Mouse (Mus musculus) thymus, postnatal 10 days (tissue): Measurements from ENCODE around the gene Acrbp.

Experiments used
- DNase-seq, 2 experiments: peaks; one replicate each; pipeline ENCODE4 v3.0.0; 2021; ENCODE audit warnings: low spot score in 2 of 2

The Acrbp gene

DNA sequence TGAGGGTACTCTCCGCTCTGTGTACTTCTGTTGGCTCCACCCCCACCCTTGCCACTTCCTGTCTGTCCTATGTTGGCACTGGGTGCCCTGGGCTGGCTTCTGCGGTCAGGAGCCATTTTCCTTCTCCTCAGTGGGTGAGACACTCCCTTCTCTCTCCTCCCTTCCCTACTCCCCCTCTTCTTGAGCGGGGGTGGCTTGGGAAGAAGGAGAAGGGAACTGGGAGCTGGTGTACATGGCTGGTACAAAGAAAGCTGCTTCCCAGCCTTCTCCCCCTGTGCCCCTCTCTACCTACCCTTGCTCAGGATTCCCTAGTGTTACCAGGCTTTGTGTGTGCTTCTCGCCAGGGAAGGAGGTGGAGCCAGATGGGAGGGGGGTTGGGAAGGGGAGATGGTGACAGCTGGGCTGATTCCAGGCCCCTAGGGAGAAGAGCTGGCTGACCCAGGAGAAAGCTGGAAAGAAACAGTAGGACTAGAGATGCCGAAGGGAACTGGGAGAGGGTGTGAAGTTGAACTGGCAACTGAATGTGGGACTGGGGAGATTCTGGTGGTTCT, 50.0 kb downstream of the Acrbp start:
- peak; percentile 75 to 77 for DNase-seq

DNA sequence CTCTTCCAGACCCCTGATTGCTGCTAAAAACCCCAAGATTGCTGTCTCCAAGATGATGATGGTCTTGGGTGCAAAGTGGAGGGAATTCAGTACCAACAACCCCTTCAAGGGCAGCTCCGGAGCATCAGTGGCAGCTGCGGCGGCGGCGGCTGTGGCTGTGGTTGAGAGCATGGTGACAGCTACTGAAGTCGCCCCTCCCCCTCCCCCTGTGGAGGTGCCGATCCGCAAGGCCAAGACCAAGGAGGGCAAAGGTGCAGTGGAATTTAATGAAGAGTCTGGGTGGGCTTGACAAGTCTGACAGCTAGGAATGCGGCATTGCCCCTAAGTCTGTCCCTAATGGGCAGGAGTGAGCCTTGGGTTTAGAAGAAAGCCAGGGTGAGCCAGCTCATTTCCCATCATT, 52.0 kb downstream of the Acrbp start:
- no peak for DNase-seq

DNA sequence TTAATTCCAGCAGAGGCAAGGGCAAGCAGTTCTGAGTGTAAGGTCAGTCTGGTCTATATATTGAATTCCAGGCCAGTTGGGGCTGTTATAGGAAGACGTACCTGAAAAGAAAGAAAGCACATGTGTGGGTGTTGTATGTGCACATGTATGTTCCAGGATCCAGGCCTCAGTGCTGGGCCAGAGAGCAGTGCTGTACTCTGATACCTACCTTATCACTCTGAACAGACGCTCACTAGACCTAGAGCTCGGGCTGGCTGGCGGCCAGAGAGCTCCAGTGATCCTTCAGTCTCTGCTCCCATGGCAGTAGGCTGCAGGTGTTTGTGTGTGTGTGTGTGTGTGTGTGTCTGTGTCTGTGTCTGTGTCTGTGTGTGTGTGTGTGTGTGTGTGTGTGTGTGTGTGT, 54.7 kb downstream of the Acrbp start:
- no peak for DNase-seq

DNA sequence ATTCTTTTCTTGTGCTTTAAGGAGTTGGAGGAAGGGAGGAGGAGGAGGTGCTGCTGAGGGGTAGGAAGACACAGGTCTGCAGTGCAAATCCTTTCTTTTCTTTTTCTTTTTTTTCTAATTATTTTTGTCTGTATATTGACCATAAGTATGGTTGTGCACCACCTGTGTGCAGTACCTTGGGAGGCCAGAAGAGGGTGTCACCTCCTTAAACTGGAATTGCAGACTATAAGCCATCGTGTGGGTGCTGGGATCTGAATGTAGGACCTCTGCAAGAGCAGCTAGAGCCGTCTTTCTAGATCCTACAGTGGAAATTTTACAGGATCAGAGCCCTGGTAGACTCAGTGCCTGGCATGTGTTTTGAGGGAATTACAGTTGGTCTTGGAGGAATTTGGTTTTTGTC, 58.2 kb downstream of the Acrbp start:
- no peak for DNase-seq

- DNase-seq, result no peak
Observed at GRCm38 (mm10) chr6:125109371-125109770, 59.9 kb downstream of the Acrbp start.

- peak in 1 of 2 experiments; percentile 53 for DNase-seq
Observed at GRCm38 (mm10) chr6:125110927-125111326, 61.4 kb downstream of the Acrbp start.

- no peak for DNase-seq
Observed at GRCm38 (mm10) chr6:125112553-125112952, 63.1 kb downstream of the Acrbp start.
